Mouse (Mus musculus): ENCODE measurements around the gene BC147527. TPM values are rescaled to one million over a fixed set of nuclear protein-coding genes. Genes with fewer than 3 reads are reported as not detected.
"Not testable (repeated sequence)": the region's sequence is repeated elsewhere in the genome, so short reads cannot be mapped to it uniquely, and the experiment has no call there.

BC147527 gene
- polyA plus RNA-seq, 1 experiment = 24.3 TPM

- peak overlapping the region; percentile 30; the same call in 1 of the 2 replicates for H3K27ac ChIP-seq (ENCODE audit: control insufficient read depth, insufficient read depth, low read depth, low read length, poor library complexity)
- TF ChIP-seq CTCF (IDR thresholded peaks at IDR 0.05; ENCODE audit: control insufficient read depth, insufficient read depth, low read length) = no peak
- no peak for TF ChIP-seq POLR2A (IDR thresholded peaks at IDR 0.05; ENCODE audit: borderline replicate concordance, control insufficient read depth, low read depth, low read length)
- 77% methylated on average over 4 of the region's 4 CpGs for WGBS
- H3K4me1 ChIP-seq (ENCODE audit: control insufficient read depth, insufficient read depth, low read length) = no peaks in the 10 kb centered on the region; the same call in 1 of the 2 replicates
- H3K4me3 ChIP-seq (replicated peaks; ENCODE audit: control insufficient read depth, low read depth, low read length) = no peak overlapping the region
These were observed 661 bp downstream of the BC147527 start for GRCm38 (mm10) chr13:120300853-120301252.

GRCm38 (mm10) chr13:120310749-120311148 is 10.6 kb downstream of the BC147527 start:
- Histone ChIP-seq H3K4me3 (replicated peaks; ENCODE audit: control insufficient read depth, low read depth, low read length) (no peak overlapping the region), H3K4me1 (ENCODE audit: control insufficient read depth, insufficient read depth, low read length) (no peaks in the 10 kb centered on the region), H3K27ac (ENCODE audit: control insufficient read depth, insufficient read depth, low read depth, low read length, poor library complexity) (no peak overlapping the region)
- no peak for TF ChIP-seq POLR2A (IDR thresholded peaks at IDR 0.05; ENCODE audit: borderline replicate concordance, control insufficient read depth, low read depth, low read length)
- no peak for TF ChIP-seq CTCF (IDR thresholded peaks at IDR 0.05; ENCODE audit: control insufficient read depth, insufficient read depth, low read length)
- WGBS = 52% methylated on average over 4 of the region's 4 CpGs

GRCm38 (mm10) chr13:120313584-120313983 is 13.4 kb downstream of the BC147527 start:
- Histone ChIP-seq H3K4me1 (ENCODE audit: control insufficient read depth, insufficient read depth, low read length) (no peaks in the 10 kb centered on the region), H3K4me3 (replicated peaks; ENCODE audit: control insufficient read depth, low read depth, low read length) (no peak overlapping the region), H3K27ac (ENCODE audit: control insufficient read depth, insufficient read depth, low read depth, low read length, poor library complexity) (no peak overlapping the region)
- 46% methylated on average over 14 of the region's 14 CpGs for WGBS
- TF ChIP-seq CTCF (IDR thresholded peaks at IDR 0.05; ENCODE audit: control insufficient read depth, insufficient read depth, low read length) (peak; percentile 64), POLR2A (IDR thresholded peaks at IDR 0.05; ENCODE audit: borderline replicate concordance, control insufficient read depth, low read depth, low read length) (no peak)

- H3K27ac ChIP-seq (ENCODE audit: control insufficient read depth, insufficient read depth, low read depth, low read length, poor library complexity); H3K4me1 ChIP-seq (ENCODE audit: control insufficient read depth, insufficient read depth, low read length); H3K4me3 ChIP-seq (replicated peaks; ENCODE audit: control insufficient read depth, low read depth, low read length): not testable (repeated sequence)
- WGBS = 68% methylated on average over 3 of the region's 3 CpGs
These were observed 16.4 kb downstream of the BC147527 start, which contains the start of gene Tcstv3 for GRCm38 (mm10) chr13:120316578-120316977. Gene Tcstv3 (plus strand): TSS chr13:120316878.

- Histone ChIP-seq H3K4me1 (ENCODE audit: control insufficient read depth, insufficient read depth, low read length) (no peaks in the 10 kb centered on the region), H3K27ac (ENCODE audit: control insufficient read depth, insufficient read depth, low read depth, low read length, poor library complexity) (no peak overlapping the region), H3K4me3 (replicated peaks; ENCODE audit: control insufficient read depth, low read depth, low read length) (no peak overlapping the region)
- 63% methylated on average over 3 of the region's 3 CpGs for WGBS
- TF ChIP-seq POLR2A (IDR thresholded peaks at IDR 0.05; ENCODE audit: borderline replicate concordance, control insufficient read depth, low read depth, low read length) (no peak), CTCF (IDR thresholded peaks at IDR 0.05; ENCODE audit: control insufficient read depth, insufficient read depth, low read length) (no peak)
These were observed 20.0 kb downstream of the BC147527 start for GRCm38 (mm10) chr13:120320183-120320582.

- H3K4me1 ChIP-seq (ENCODE audit: control insufficient read depth, insufficient read depth, low read length) = no peaks in the 10 kb centered on the region
- WGBS = 94% methylated on average over 1 of the region's 1 CpGs
- no peak overlapping the region for H3K27ac ChIP-seq (ENCODE audit: control insufficient read depth, insufficient read depth, low read depth, low read length, poor library complexity)
- TF ChIP-seq CTCF (IDR thresholded peaks at IDR 0.05; ENCODE audit: control insufficient read depth, insufficient read depth, low read length) = no peak
- no peak for TF ChIP-seq POLR2A (IDR thresholded peaks at IDR 0.05; ENCODE audit: borderline replicate concordance, control insufficient read depth, low read depth, low read length)
- no peak overlapping the region for H3K4me3 ChIP-seq (replicated peaks; ENCODE audit: control insufficient read depth, low read depth, low read length)
These were observed 20.5 kb downstream of the BC147527 start for GRCm38 (mm10) chr13:120320721-120321120.

Other genes with a start within 250 kb of the BC147527 start
- 15.0 and 34.3 TPM in 2 replicates for gene Gm21188, start 248.2 kb upstream of the BC147527 start, polyA plus RNA-seq (2011; ENCODE audit: insufficient read depth, insufficient read length, low replicate concordance, missing spikeins)
- not detected in 2 replicates for gene Gm20767, start 160.1 kb upstream of the BC147527 start, polyA plus RNA-seq (2011; ENCODE audit: insufficient read depth, insufficient read length, low replicate concordance, missing spikeins)
- not detected in 2 replicates for gene Gm21818, start 128.0 kb upstream of the BC147527 start, polyA plus RNA-seq (2011; ENCODE audit: insufficient read depth, insufficient read length, low replicate concordance, missing spikeins)
- gene Gm21762, start 84.4 kb upstream of the BC147527 start, polyA plus RNA-seq (2011; ENCODE audit: insufficient read depth, insufficient read length, low replicate concordance, missing spikeins) = 5.7 TPM in 1 of 2 replicates, not detected in the other
- gene Gm21731, start 61.3 kb upstream of the BC147527 start, polyA plus RNA-seq (2011; ENCODE audit: insufficient read depth, insufficient read length, low replicate concordance, missing spikeins) = not detected in 2 replicates
- gene AF067061, start 37.3 kb upstream of the BC147527 start, polyA plus RNA-seq (2011; ENCODE audit: insufficient read depth, insufficient read length, low replicate concordance, missing spikeins) = 1.7 TPM in 1 of 2 replicates, not detected in the other
- not detected in 2 replicates for gene Tcstv3, start 16.5 kb downstream of the BC147527 start, polyA plus RNA-seq (2011; ENCODE audit: insufficient read depth, insufficient read length, low replicate concordance, missing spikeins)

Data from bone marrow, adult 2 months (tissue).